Mouse (Mus musculus): ENCODE results near the gene Alx1.

The Alx1 gene

GRCm38 (mm10) chr10:103029730-103030490 lies at the start of gene Alx1:
Gene Alx1 (minus strand): TSS chr10:103030215.
- DNase-seq (ENCODE audit: low read depth): no peak

DNA sequence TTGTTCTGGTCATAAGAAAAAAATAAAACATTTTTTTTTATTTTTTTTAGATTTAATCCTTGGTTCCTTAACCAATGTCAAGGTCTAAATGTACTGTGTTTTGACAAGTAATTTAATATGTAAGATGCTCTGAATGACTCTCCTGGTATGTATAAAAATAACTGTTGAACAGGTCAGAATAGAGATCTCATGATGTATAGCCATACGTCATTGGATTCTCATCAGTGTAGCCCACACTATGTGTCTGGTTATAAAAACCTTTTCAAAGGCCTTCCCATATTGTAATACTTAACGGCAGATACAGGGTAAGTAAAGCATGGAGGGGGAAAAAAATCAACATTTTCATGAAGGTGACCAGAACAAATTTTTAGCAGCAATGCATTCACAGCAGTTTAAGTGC lies 19.6 kb upstream of the Alx1 start:
- DNase-seq (ENCODE audit: low read depth): no peak

- DNase-seq (ENCODE audit: low read depth): no peak
These were observed 16.6 kb upstream of the Alx1 start for GRCm38 (mm10) chr10:103046623-103047022.

DNA sequence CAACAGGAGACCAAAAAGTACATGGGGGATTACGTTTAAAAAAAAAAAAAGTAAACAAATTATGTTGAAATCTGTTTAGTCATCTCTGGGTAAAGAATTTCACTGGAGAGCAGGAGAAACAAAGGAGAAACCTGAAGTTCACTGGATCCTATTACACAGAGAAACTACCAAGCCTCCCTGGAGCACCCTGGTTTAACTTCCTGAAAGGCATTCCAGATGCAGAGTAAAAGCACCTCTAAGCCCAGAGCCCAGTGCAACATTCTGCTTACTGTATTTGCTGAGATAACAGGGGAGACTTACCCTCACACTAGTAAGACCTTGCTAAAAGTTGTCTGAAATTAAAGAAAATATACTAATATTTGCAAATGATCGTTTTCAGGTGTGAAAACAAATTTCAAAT lies 15.0 kb upstream of the Alx1 start:
- no peak for DNase-seq (ENCODE audit: low read depth)

DNA sequence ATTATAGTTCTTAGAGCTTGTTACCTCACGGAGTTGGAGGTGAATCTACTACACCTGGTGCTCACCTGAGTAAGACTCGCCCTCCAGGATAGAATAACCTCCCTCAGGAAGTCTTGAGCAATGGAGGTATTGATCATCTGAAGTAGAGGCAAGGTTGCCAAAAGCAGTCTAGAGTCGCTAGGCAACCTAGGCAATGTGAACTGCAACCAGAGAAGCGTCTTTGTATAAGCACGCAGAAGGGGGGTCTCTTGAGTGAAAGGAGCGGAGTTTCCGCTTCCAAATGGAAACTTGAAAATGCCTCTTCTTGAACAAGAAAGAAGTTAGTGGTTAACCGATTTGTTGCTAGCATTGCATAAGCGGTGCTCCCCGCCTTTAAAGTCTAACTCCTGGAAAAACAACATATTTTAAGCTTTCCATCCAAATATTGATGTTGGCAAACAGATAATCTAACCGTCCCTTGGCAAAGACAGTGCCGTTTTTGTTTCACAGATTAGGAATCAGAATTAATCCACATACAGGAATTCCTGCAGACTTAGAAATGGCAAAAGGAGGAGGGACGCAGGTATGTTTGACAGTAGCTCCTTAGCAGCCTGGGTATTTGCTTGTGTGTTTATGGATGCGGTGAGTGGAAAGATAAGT lies 5.1 kb upstream of the Alx1 start:
- no peak for DNase-seq (ENCODE audit: low read depth)

GRCm38 (mm10) chr10:103030931-103031330 lies 916 bp upstream of the Alx1 start:
- DNase-seq (ENCODE audit: low read depth): no peak

DNA sequence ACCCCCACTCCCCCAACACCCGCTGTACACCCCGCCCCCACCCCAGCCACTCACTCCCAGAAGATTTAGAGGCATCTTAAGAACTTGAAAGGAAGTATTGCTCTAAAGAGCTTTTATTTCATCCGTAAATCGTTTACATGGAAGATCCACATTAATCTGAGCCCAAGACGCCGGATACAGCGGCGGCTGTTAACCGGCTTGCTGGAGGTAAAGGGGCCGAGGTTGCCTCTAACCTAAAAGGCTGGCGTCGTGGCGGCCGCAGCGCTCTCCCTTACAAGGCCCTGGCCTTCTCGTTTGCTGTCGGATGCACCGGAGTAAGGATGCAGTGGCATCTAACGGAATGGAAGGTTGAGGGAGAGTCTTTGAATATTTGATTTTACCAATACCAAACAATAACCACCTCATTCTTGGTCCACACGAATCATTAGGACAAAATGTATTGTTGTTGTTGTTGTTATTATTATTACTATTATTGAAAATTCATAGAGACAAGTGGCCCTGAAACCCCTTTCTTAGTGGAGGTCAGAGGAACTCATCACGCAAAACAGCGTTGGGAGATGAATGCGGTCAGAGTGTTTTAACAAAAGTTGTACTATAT lies 784 bp downstream of the Alx1 start:
- DNase-seq (ENCODE audit: low read depth): no peak

DNA sequence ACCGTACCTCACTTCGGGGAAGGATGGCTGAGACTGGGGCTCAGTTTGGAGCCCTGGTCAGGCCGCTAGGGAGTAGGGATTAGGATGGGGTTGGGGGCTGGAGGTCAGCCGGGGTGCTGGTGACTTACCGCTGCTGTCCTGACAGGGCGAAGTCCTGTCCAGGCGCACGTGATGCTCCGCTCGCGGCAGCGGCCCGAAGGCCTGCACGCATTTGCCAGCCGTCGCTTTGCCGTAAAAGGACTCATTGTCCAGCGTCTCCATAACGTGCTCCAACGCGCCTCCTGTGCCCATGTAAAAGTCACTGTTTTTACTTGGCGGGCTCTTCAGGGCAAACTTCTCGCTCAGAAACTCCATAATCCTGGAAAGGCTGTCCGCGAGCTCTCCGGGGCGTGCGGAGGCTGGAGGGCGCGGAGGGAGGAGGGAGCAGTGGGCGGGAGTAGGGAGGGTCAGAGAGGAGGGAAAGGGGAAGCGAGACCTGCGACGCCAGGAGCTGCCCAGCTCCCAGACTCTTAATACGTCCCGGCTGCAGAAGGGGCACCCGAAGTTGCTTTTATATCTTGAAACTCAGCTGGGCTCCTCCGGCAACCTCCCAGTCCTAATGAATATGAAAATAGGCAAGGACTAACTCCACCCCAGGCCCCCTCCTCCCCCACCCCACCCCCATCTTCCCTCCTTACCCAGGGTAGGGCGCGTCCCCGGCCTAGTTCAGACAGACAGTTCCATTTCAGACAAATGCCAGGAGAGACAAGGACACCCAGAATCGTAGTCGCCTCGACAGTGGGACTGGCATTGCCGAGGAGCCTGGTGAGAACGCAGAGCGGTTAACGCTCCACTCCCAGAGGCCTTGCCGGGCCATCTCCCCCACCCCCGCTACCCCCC lies 1.5 kb downstream of the Alx1 start:
- DNase-seq (ENCODE audit: low read depth): no peak

DNA sequence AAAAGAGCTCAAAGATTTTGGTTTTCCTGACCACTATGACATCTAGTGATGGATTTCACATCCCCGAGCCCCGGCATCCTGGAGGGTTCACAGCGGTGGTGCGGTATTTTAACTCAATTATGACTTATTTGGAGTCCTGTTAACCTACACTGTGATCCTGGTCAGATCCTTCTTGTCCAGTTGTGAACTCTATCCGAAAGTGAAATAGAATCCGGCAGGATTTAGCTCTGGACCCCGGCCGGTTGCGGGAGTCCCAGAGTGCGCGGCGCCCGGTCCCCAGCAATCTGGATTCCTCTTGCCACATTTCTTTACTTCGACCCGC lies 2.1 kb downstream of the Alx1 start:
- no peak for DNase-seq (ENCODE audit: low read depth)

DNA sequence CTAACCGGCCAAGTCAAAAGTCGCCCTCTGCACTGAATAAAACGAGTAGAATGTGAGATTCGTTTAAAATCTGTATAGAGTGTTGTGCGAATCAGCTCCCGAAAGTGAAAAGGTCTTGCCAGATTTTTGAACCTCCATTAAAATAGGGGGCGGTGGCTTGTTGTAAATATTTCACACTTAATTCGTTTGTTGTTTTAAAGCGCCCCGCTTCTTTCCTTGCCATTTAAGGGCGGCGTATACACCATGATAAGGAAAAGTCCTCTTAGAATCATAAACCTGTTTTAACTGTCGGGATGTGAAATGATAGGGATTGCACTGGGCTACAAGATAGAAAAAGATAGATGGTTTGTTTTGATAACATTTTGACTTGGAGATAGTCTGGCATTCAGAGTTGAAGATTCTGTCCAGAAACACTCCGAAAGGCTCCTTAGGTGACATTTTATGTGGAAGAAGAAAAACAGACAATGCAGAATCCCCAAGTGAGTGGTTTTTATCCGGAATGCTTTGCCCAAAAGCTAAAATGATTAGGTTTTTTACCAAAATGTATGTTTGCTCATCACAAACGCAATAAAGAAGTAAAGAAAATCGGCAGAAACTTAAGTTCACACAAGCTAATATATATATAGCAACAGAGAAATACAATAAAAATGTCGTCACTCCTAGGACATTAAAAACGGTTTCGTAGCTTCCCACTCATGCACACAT lies 2.6 kb downstream of the Alx1 start:
- peak; percentile 8 for DNase-seq (ENCODE audit: low read depth)

GRCm38 (mm10) chr10:103026636-103027225 lies 3.3 kb downstream of the Alx1 start:
- DNase-seq (ENCODE audit: low read depth): peak; percentile 6

DNA sequence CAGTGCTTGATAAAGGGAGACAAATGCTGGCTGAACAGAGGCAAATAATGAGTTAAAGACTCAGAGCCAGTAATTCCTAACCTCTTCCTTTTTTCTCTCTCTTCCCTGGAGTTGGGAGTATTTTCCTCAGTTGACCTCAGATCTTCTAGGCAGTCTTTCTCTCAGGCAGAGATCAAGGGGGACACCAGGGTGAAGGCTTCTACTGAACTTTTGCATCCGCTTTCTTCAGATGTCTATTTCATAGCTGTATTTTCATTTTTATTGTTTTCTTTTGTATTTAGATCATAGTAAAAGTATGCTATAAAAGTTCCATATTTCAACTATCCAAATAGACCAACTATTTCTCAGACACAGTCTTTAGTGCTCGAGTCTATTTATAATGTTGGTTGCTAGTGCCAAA lies 27.5 kb downstream of the Alx1 start:
- DNase-seq (ENCODE audit: low read depth): no peak

GRCm38 (mm10) chr10:103000902-103001301 lies 29.1 kb downstream of the Alx1 start:
- no peak for DNase-seq (ENCODE audit: low read depth)

- DNase-seq (ENCODE audit: low read depth): no peak
These were observed 30.4 kb downstream of the Alx1 start for GRCm38 (mm10) chr10:102999584-102999983.

- DNase-seq (ENCODE audit: low read depth): no peak
These were observed 54.9 kb downstream of the Alx1 start for GRCm38 (mm10) chr10:102975106-102975505.

DNA sequence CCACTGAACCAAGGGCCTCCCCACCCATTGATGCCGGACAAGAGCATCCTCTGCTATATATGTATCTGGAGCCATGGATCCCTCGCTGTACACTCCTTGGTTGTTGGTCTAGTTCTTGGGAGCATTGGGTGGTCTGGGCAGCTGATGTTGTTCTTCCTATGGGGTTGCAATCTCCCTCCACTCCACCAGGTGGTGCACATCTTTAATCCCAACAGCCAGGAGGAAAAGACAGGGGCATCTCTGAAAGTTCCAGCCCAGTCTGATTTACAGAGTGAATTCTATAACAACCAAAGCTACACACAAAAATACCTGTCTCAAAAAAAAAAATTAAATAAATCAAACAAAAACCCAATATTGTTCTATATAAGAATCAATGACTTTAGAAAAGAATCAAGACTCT lies 70.4 kb downstream of the Alx1 start:
- no peak for DNase-seq (ENCODE audit: low read depth)
